Comparison of ENCODE assay signal across 8 mouse cellular contexts in the genomic region with DNA sequence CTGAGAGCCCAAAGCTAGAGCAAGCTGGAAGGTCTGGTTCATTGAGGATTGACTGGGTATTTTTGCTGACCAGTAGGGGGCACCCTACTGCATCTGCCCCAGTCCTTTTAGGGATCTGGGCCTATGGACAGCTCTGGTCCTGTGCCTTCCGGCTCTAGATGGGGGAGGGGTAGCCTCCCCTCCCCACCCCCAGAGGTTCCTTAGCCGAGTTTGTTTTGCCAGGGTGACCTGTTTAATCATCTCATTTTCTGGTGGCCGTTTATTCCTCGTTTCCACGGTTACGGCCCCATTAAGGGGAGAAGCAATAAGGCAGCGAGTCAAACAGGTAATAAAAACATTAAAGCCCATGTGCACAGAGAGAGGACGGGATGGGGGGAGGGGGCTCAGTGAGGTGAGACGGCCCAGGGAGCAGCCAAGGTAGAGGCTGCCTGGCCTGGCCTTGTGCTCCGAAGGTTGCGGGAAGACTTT.
DNase-seq lines count a peak whose midpoint lies in the region; ATAC-seq and TF ChIP-seq lines count a peak whose summit lies in the region.
"Had no signal": no experiment of that assay in that cellular context is flagged by ENCODE, and none has a peak within 500 bp of the region (broad histone marks: within the 10 kb centered on the region; RNA-seq: fewer than 3 reads in every experiment).

No protein-coding gene starts in this region.

- TF ChIP-seq EP300 in liver, embryonic 14.5 days (IDR thresholded peaks at IDR 0.05; ENCODE audit: low read depth): no peak

- DNase-seq in liver, embryonic 14.5 days (ENCODE audit: low read depth in 3 of 3, low spot score in 3 of 3): no peak
- DNase-seq in liver (no peak), Patski (ENCODE audit: low read depth, low spot score) (no peak)
- peak; percentile 78 for DNase-seq in intestine, embryonic 14.5 days (ENCODE audit: low spot score)
- DNase-seq in midbrain, embryonic 14.5 days: no peak
- DNase-seq in cerebellum, adult 9-10 months: no peak

- no peaks in the 10 kb centered on the region for H3K36me3 ChIP-seq in liver, embryonic 14.5 days (replicated peaks; ENCODE audit: control insufficient read depth, insufficient read depth, low read depth)
- H3K36me3 ChIP-seq in intestine, embryonic 14.5 days (ENCODE audit: control insufficient read depth, insufficient read depth, low read length): no peaks in the 10 kb centered on the region
- H3K36me3 ChIP-seq in neural tube, embryonic 13.5 days: no peaks in the 10 kb centered on the region
- H3K36me3 ChIP-seq in midbrain, embryonic 14.5 days (ENCODE audit: control insufficient read depth, insufficient read depth, low read length): no peaks in the 10 kb centered on the region
- H3K36me3 ChIP-seq: embryonic facial prominence, embryonic 15.5 days had no signal

- H3K4me2 ChIP-seq in liver, embryonic 14.5 days (ENCODE audit: low read depth): no peak overlapping the region
- H3K4me2 ChIP-seq in intestine, embryonic 14.5 days (ENCODE audit: low read length): no peak overlapping the region
- H3K4me2 ChIP-seq in neural tube, embryonic 13.5 days: no peak overlapping the region
- no peak overlapping the region for H3K4me2 ChIP-seq in midbrain, embryonic 14.5 days (ENCODE audit: low read length)
- H3K4me2 ChIP-seq: embryonic facial prominence, embryonic 15.5 days had no signal

- no peak overlapping the region for H3K9ac ChIP-seq in liver, embryonic 14.5 days (replicated peaks)
- H3K9ac ChIP-seq in intestine, embryonic 14.5 days (ENCODE audit: low read length): no peak overlapping the region
- H3K9ac ChIP-seq in neural tube, embryonic 13.5 days: no peak overlapping the region
- H3K9ac ChIP-seq in midbrain, embryonic 14.5 days (replicated peaks; ENCODE audit: low read length): no peak overlapping the region
- H3K9ac ChIP-seq: embryonic facial prominence, embryonic 15.5 days had no signal

- POLR2A ChIA-PET in Patski (lab: Charles Lee): no interaction called here

- CTCF ChIA-PET in Patski (lab: Charles Lee): interaction anchor here (0.8 to 2.1 kb wide), 9 partner anchors 11 to 168 kb away, joined by 3 to 6 read pairs (median 3); no protein-coding TSS in a partner anchor

- in situ Hi-C loops in Patski (cut with MboI; ENCODE audit: low pct_unique_long_range_greater_than_20kb): loop anchor here (10.0 kb wide), 1 partner anchor 183 kb away; no protein-coding TSS in a partner anchor

- no peak overlapping the region for H3K27ac ChIP-seq in liver, embryonic 14.5 days
- H3K27ac ChIP-seq in intestine, embryonic 14.5 days (ENCODE audit: low read depth): peak overlapping the region; percentile 29
- H3K27ac ChIP-seq in neural tube, embryonic 13.5 days (replicated peaks): peak overlapping the region; percentile 75
- H3K27ac ChIP-seq in midbrain, embryonic 14.5 days (replicated peaks; ENCODE audit: low read depth, low read length): no peak overlapping the region
- H3K27ac ChIP-seq: embryonic facial prominence, embryonic 15.5 days had no signal

- no peak overlapping the region for H3K4me3 ChIP-seq in liver, embryonic 14.5 days (ENCODE audit: insufficient read depth in 1 of 2, low read depth in 2 of 2, low read length in 2 of 2)
- no peak overlapping the region for H3K4me3 ChIP-seq in intestine, embryonic 14.5 days (ENCODE audit: low read depth, low read length)
- no peak overlapping the region for H3K4me3 ChIP-seq in neural tube, embryonic 13.5 days
- H3K4me3 ChIP-seq in midbrain, embryonic 14.5 days (replicated peaks; ENCODE audit: low read depth, low read length): no peak overlapping the region
- H3K4me3 ChIP-seq: embryonic facial prominence, embryonic 15.5 days had no signal

- ATAC-seq in liver, embryonic 14.5 days (ENCODE audit: insufficient read depth): no peak
- ATAC-seq in Patski: peak; percentile 41
- ATAC-seq in intestine, embryonic 14.5 days (replicated peaks; ENCODE audit: low FRiP score, low TSS enrichment, low read depth): peak; percentile 81
- ATAC-seq in neural tube, embryonic 13.5 days (ENCODE audit: low read depth): peak; percentile 48; the same call in 1 of the 2 replicates
- ATAC-seq in midbrain, embryonic 14.5 days (ENCODE audit: low FRiP score, low TSS enrichment): no peak

- no peaks in the 10 kb centered on the region for H3K4me1 ChIP-seq in liver, embryonic 14.5 days (replicated peaks; ENCODE audit: control insufficient read depth in 2 of 2, insufficient read depth in 2 of 2, low read length in 1 of 2)
- H3K4me1 ChIP-seq in intestine, embryonic 14.5 days (replicated peaks; ENCODE audit: control insufficient read depth, insufficient read depth, low read length): peaks cover 16% of the 10 kb centered on the region; the same call in 1 of the 2 replicates
- peaks cover 98% of the 10 kb centered on the region for H3K4me1 ChIP-seq in neural tube, embryonic 13.5 days (replicated peaks)
- H3K4me1 ChIP-seq in midbrain, embryonic 14.5 days (ENCODE audit: control insufficient read depth, insufficient read depth, low read length): peaks cover 25% of the 10 kb centered on the region; the same call in 1 of the 2 replicates

- peaks cover 8% of the 10 kb centered on the region; the same call in 1 of the 2 replicates for H3K27me3 ChIP-seq in liver, embryonic 14.5 days (ENCODE audit: control insufficient read depth, insufficient read depth, low read length)
- H3K27me3 ChIP-seq in Patski: no peaks in the 10 kb centered on the region
- no peaks in the 10 kb centered on the region for H3K27me3 ChIP-seq in intestine, embryonic 14.5 days (replicated peaks; ENCODE audit: control insufficient read depth, insufficient read depth, low read length)
- H3K27me3 ChIP-seq in neural tube, embryonic 13.5 days: peaks cover 61% of the 10 kb centered on the region
- peaks cover 15% of the 10 kb centered on the region; the same call in 1 of the 2 replicates for H3K27me3 ChIP-seq in midbrain, embryonic 14.5 days (ENCODE audit: control insufficient read depth, insufficient read depth, low read length)

- no peaks in the 10 kb centered on the region for H3K9me3 ChIP-seq in liver, embryonic 14.5 days (ENCODE audit: control insufficient read depth, low read length)
- no peaks in the 10 kb centered on the region for H3K9me3 ChIP-seq in intestine, embryonic 14.5 days (ENCODE audit: control insufficient read depth, low read length)
- no peaks in the 10 kb centered on the region for H3K9me3 ChIP-seq in neural tube, embryonic 13.5 days
- H3K9me3 ChIP-seq in midbrain, embryonic 14.5 days (ENCODE audit: control insufficient read depth, low read length): no peaks in the 10 kb centered on the region
- H3K9me3 ChIP-seq: embryonic facial prominence, embryonic 15.5 days had no signal

- 55% methylated on average over 11 of the region's 11 CpGs for WGBS in liver, embryonic 14.5 days (ENCODE audit: insufficient replicate concordance)
- WGBS in intestine, embryonic 14.5 days: 30% methylated on average over 11 of the region's 11 CpGs
- 20% methylated on average over 11 of the region's 11 CpGs for WGBS in neural tube, embryonic 13.5 days
- WGBS in midbrain, embryonic 14.5 days: 53% methylated on average over 11 of the region's 11 CpGs

- TF ChIP-seq CTCF in liver, embryonic 14.5 days (IDR thresholded peaks at IDR 0.05; ENCODE audit: low read depth): peak; percentile 71
- TF ChIP-seq CTCF in Patski (IDR thresholded peaks at IDR 0.05): no peak

Comparison
In these comparisons a context has a peak if more than half of its experiments do, and no peak if none do; other contexts are left out.
1. ATAC-seq: peak in Patski (single experiment), intestine, embryonic 14.5 days (single experiment) and neural tube, embryonic 13.5 days (single experiment); none in liver, embryonic 14.5 days (single experiment) and midbrain, embryonic 14.5 days (single experiment).
2. H3K27ac ChIP-seq: peak in intestine, embryonic 14.5 days (single experiment) and neural tube, embryonic 13.5 days (single experiment); none in liver, embryonic 14.5 days (single experiment) and midbrain, embryonic 14.5 days (single experiment).